Mouse (Mus musculus): ENCODE results near the gene 1700025G04Rik.

DNA sequence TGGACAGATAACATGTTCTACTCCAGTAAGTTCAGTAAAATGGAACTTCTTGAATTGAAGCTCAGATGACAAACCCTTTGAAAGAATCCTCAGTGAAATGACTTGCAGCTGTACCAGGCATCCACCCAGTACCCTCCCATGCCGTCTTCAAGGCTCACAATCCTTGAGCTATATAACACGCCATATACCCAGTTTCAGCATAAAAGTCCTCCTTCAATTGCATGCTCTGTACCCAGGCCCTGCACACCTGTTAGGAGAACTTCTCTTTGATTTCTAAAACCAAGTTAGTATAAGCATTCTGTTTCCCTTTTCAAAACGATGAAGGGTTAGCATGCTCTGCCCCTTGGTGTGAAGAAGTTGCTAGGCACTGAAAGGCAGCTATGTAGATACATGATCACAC lies 56.2 kb downstream of the 1700025G04Rik start:
- TF ChIP-seq CTCF (IDR thresholded peaks at IDR 0.05) = no peak
- no peak for TF ChIP-seq EP300 (IDR thresholded peaks at IDR 0.05)

All from lung, postnatal 0 days (tissue).